Mouse (Mus musculus): ENCODE results near the gene Gm20605. TPM values are rescaled to one million over a fixed set of nuclear protein-coding genes. Genes with fewer than 3 reads are reported as not detected.

Gene Gm20605
- polyA plus RNA-seq, 1 experiment from 2014 or later: 9.2 TPM

- Histone ChIP-seq H3K4me2 (ENCODE audit: low read length) (no peak overlapping the region), H3K27me3 (ENCODE audit: control insufficient read depth, insufficient read depth, low read depth, low read length) (no peaks in the 10 kb centered on the region), H3K4me3 (ENCODE audit: low read depth, low read length) (no peak overlapping the region), H3K36me3 (ENCODE audit: control insufficient read depth, insufficient read depth, low read length) (peaks cover 4% of the 10 kb centered on the region; the same call in 1 of the 2 replicates), H3K4me1 (ENCODE audit: control insufficient read depth, insufficient read depth, low read length) (peaks cover 16% of the 10 kb centered on the region), H3K9ac (ENCODE audit: low read depth, low read length) (no peak overlapping the region), H3K27ac (ENCODE audit: low read length) (no peak overlapping the region), H3K9me3 (replicated peaks; ENCODE audit: control insufficient read depth, low read length, poor library complexity, severe bottlenecking) (no peaks in the 10 kb centered on the region)
- ATAC-seq: no peak
- WGBS: 91% methylated on average over 10 of the region's 10 CpGs
Measured at GRCm38 (mm10) chr5:137653366-137653765, 24.4 kb downstream of the Gm20605 start.

- Histone ChIP-seq H3K4me3 (ENCODE audit: low read depth, low read length) (no peak overlapping the region), H3K27ac (ENCODE audit: low read length) (no peak overlapping the region), H3K4me1 (ENCODE audit: control insufficient read depth, insufficient read depth, low read length) (peaks cover 5% of the 10 kb centered on the region), H3K4me2 (ENCODE audit: low read length) (no peak overlapping the region), H3K36me3 (ENCODE audit: control insufficient read depth, insufficient read depth, low read length) (peaks cover 4% of the 10 kb centered on the region; the same call in 1 of the 2 replicates), H3K27me3 (ENCODE audit: control insufficient read depth, insufficient read depth, low read depth, low read length) (no peaks in the 10 kb centered on the region), H3K9me3 (replicated peaks; ENCODE audit: control insufficient read depth, low read length, poor library complexity, severe bottlenecking) (no peaks in the 10 kb centered on the region), H3K9ac (ENCODE audit: low read depth, low read length) (no peak overlapping the region)
- ATAC-seq: no peak
- 82% methylated on average over 7 of the region's 7 CpGs for WGBS
Measured at GRCm38 (mm10) chr5:137654746-137655145, 25.8 kb downstream of the Gm20605 start.

GRCm38 (mm10) chr5:137656977-137657376 lies 28.0 kb downstream of the Gm20605 start:
- H3K4me1 ChIP-seq (ENCODE audit: control insufficient read depth, insufficient read depth, low read length): no peaks in the 10 kb centered on the region
- 0 out of 2 replicates have a peak, but pooled peaks have one; percentile 9 for ATAC-seq

GRCm38 (mm10) chr5:137660064-137660688 lies 31.2 kb downstream of the Gm20605 start:
- Histone ChIP-seq H3K36me3 (ENCODE audit: control insufficient read depth, insufficient read depth, low read length) (peaks cover 17% of the 10 kb centered on the region), H3K4me1 (ENCODE audit: control insufficient read depth, insufficient read depth, low read length) (no peaks in the 10 kb centered on the region), H3K9me3 (replicated peaks; ENCODE audit: control insufficient read depth, low read length, poor library complexity, severe bottlenecking) (no peaks in the 10 kb centered on the region), H3K27ac (ENCODE audit: low read length) (no peak overlapping the region), H3K27me3 (ENCODE audit: control insufficient read depth, insufficient read depth, low read depth, low read length) (no peaks in the 10 kb centered on the region), H3K9ac (ENCODE audit: low read depth, low read length) (no peak overlapping the region), H3K4me2 (ENCODE audit: low read length) (no peak overlapping the region), H3K4me3 (ENCODE audit: low read depth, low read length) (no peak overlapping the region)
- 92% methylated on average over 6 of the region's 6 CpGs for WGBS
- no peak for ATAC-seq

More at GRCm38 (mm10) chr5:137656977-137657376, 28.0 kb downstream of the Gm20605 start:
- no peak overlapping the region for H3K4me3 ChIP-seq (ENCODE audit: low read depth, low read length)
- no peaks in the 10 kb centered on the region for H3K9me3 ChIP-seq (replicated peaks; ENCODE audit: control insufficient read depth, low read length, poor library complexity, severe bottlenecking)
- peak overlapping the region; percentile 35; the same call in 1 of the 2 replicates for H3K27ac ChIP-seq (ENCODE audit: low read length)
- peaks cover 7% of the 10 kb centered on the region for H3K36me3 ChIP-seq (ENCODE audit: control insufficient read depth, insufficient read depth, low read length)
- 24% methylated on average over 6 of the region's 6 CpGs for WGBS
- no peak overlapping the region for H3K9ac ChIP-seq (ENCODE audit: low read depth, low read length)
- H3K27me3 ChIP-seq (ENCODE audit: control insufficient read depth, insufficient read depth, low read depth, low read length): no peaks in the 10 kb centered on the region
- H3K4me2 ChIP-seq (ENCODE audit: low read length): no peak overlapping the region

GRCm38 (mm10) chr5:137663057-137663456 lies 34.1 kb downstream of the Gm20605 start:
- ATAC-seq: no peak
- no peak overlapping the region for H3K4me2 ChIP-seq (ENCODE audit: low read length)
- H3K27me3 ChIP-seq (ENCODE audit: control insufficient read depth, insufficient read depth, low read depth, low read length): no peaks in the 10 kb centered on the region
- H3K9ac ChIP-seq (ENCODE audit: low read depth, low read length): no peak overlapping the region
- peaks cover 27% of the 10 kb centered on the region for H3K36me3 ChIP-seq (ENCODE audit: control insufficient read depth, insufficient read depth, low read length)
- no peaks in the 10 kb centered on the region for H3K4me1 ChIP-seq (ENCODE audit: control insufficient read depth, insufficient read depth, low read length)
- H3K27ac ChIP-seq (ENCODE audit: low read length): no peak overlapping the region
- H3K9me3 ChIP-seq (replicated peaks; ENCODE audit: control insufficient read depth, low read length, poor library complexity, severe bottlenecking): no peaks in the 10 kb centered on the region
- no peak overlapping the region for H3K4me3 ChIP-seq (ENCODE audit: low read depth, low read length)
- WGBS: 72% methylated on average over 9 of the region's 9 CpGs

- no peak overlapping the region for H3K27ac ChIP-seq (ENCODE audit: low read length)
- WGBS: 67% methylated on average over 10 of the region's 10 CpGs
Measured at GRCm38 (mm10) chr5:137668971-137669370, 40.0 kb downstream of the Gm20605 start.

GRCm38 (mm10) chr5:137670240-137670639 lies 41.3 kb downstream of the Gm20605 start:
- Histone ChIP-seq H3K27ac (ENCODE audit: low read length) (no peak overlapping the region), H3K9me3 (replicated peaks; ENCODE audit: control insufficient read depth, low read length, poor library complexity, severe bottlenecking) (no peaks in the 10 kb centered on the region), H3K27me3 (ENCODE audit: control insufficient read depth, insufficient read depth, low read depth, low read length) (no peaks in the 10 kb centered on the region), H3K4me3 (ENCODE audit: low read depth, low read length) (no peak overlapping the region), H3K36me3 (ENCODE audit: control insufficient read depth, insufficient read depth, low read length) (peaks cover 10% of the 10 kb centered on the region), H3K9ac (ENCODE audit: low read depth, low read length) (no peak overlapping the region), H3K4me2 (ENCODE audit: low read length) (no peak overlapping the region), H3K4me1 (ENCODE audit: control insufficient read depth, insufficient read depth, low read length) (no peaks in the 10 kb centered on the region)
- 96% methylated on average over 1 of the region's 1 CpGs for WGBS
- no peak for ATAC-seq

More at GRCm38 (mm10) chr5:137668971-137669370, 40.0 kb downstream of the Gm20605 start:
- H3K9me3 ChIP-seq (replicated peaks; ENCODE audit: control insufficient read depth, low read length, poor library complexity, severe bottlenecking): no peaks in the 10 kb centered on the region
- H3K4me1 ChIP-seq (ENCODE audit: control insufficient read depth, insufficient read depth, low read length): no peaks in the 10 kb centered on the region
- H3K36me3 ChIP-seq (ENCODE audit: control insufficient read depth, insufficient read depth, low read length): peaks cover 12% of the 10 kb centered on the region
- H3K4me2 ChIP-seq (ENCODE audit: low read length): no peak overlapping the region
- no peak for ATAC-seq
- no peaks in the 10 kb centered on the region for H3K27me3 ChIP-seq (ENCODE audit: control insufficient read depth, insufficient read depth, low read depth, low read length)
- no peak overlapping the region for H3K9ac ChIP-seq (ENCODE audit: low read depth, low read length)
- H3K4me3 ChIP-seq (ENCODE audit: low read depth, low read length): no peak overlapping the region

GRCm38 (mm10) chr5:137671443-137672240 lies 42.7 kb downstream of the Gm20605 start:
- no peaks in the 10 kb centered on the region for H3K9me3 ChIP-seq (replicated peaks; ENCODE audit: control insufficient read depth, low read length, poor library complexity, severe bottlenecking)
- no peak overlapping the region for H3K4me2 ChIP-seq (ENCODE audit: low read length)
- no peak for ATAC-seq
- H3K4me1 ChIP-seq (ENCODE audit: control insufficient read depth, insufficient read depth, low read length): no peaks in the 10 kb centered on the region
- 51% methylated on average over 9 of the region's 9 CpGs for WGBS
- H3K27me3 ChIP-seq (ENCODE audit: control insufficient read depth, insufficient read depth, low read depth, low read length): no peaks in the 10 kb centered on the region
- H3K4me3 ChIP-seq (ENCODE audit: low read depth, low read length): no peak overlapping the region
- H3K36me3 ChIP-seq (ENCODE audit: control insufficient read depth, insufficient read depth, low read length): peaks cover 5% of the 10 kb centered on the region; the same call in 1 of the 2 replicates
- H3K27ac ChIP-seq (ENCODE audit: low read length): no peak overlapping the region
- H3K9ac ChIP-seq (ENCODE audit: low read depth, low read length): no peak overlapping the region; the same call in 1 of the 2 replicates

- 89% methylated on average over 5 of the region's 5 CpGs for WGBS
Measured at GRCm38 (mm10) chr5:137672361-137672760, 43.4 kb downstream of the Gm20605 start.

More at GRCm38 (mm10) chr5:137672361-137672760, 43.4 kb downstream of the Gm20605 start:
- Histone ChIP-seq H3K4me1 (ENCODE audit: control insufficient read depth, insufficient read depth, low read length) (no peaks in the 10 kb centered on the region), H3K9me3 (replicated peaks; ENCODE audit: control insufficient read depth, low read length, poor library complexity, severe bottlenecking) (no peaks in the 10 kb centered on the region), H3K27ac (ENCODE audit: low read length) (no peak overlapping the region), H3K27me3 (ENCODE audit: control insufficient read depth, insufficient read depth, low read depth, low read length) (no peaks in the 10 kb centered on the region), H3K4me3 (ENCODE audit: low read depth, low read length) (no peak overlapping the region), H3K36me3 (ENCODE audit: control insufficient read depth, insufficient read depth, low read length) (no peaks in the 10 kb centered on the region), H3K9ac (ENCODE audit: low read depth, low read length) (no peak overlapping the region), H3K4me2 (ENCODE audit: low read length) (no peak overlapping the region)
- no peak for ATAC-seq

All from midbrain, embryonic 16.5 days (tissue).